Mouse (Mus musculus): ENCODE measurements around the gene Cdk6.

DNA sequence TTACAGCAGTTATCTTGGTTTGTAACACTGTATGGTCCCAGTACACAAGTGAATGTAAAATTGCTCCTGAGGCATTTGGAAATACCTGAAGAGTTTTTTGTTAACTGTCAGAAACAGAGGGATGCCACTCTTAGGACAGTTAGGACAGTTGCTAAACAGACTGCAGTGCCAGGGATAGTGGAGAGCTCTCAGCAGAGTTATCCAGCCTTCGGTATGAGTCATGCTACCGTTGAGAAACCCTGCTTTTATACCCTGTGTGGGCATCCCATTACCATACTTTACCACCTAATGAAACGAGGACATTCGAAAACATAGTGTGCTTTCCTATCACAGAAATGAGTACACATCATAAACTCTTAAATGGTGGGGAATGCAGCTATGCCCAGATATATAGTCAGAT is 25.8 kb downstream of the Cdk6 start:
- TF ChIP-seq CTCF (IDR thresholded peaks at IDR 0.05; ENCODE audit: extremely low read depth, insufficient read depth, low read length), result no peak
- no peak for TF ChIP-seq POLR2A (IDR thresholded peaks at IDR 0.05; ENCODE audit: extremely low read depth, insufficient read depth, low read length)

All from cortical plate, adult 2 months (tissue).